Mouse (Mus musculus) thymus, adult 2 months (tissue): Measurements from ENCODE around the gene Arap1.

Experiments
- CTCF ChIP-seq: fragments of 200-500 bp; IDR thresholded peaks from 2 replicates; pipeline ENCODE4 v1.5.1; 2012; ENCODE audit warnings: mild to moderate bottlenecking, control low read depth, low read length, moderate library complexity, borderline replicate concordance; ENCODE audit not compliant: control insufficient read depth, poor library complexity, insufficient read depth; ENCODE audit errors: extremely low read depth
- POLR2A ChIP-seq: fragments of 200-500 bp; IDR thresholded peaks from 2 replicates; pipeline ENCODE4 v1.6.1; 2012; ENCODE audit warnings: mild to moderate bottlenecking, low read length, control low read depth, moderate library complexity; ENCODE audit not compliant: control insufficient read depth, poor library complexity, insufficient read depth; ENCODE audit errors: extremely low read depth

- TF ChIP-seq CTCF (no peak), POLR2A (no peak)
Observed at GRCm38 (mm10) chr7:101453725-101454124, 105.9 kb downstream of the Arap1 start.
